Mouse (Mus musculus): ENCODE results near the gene Cybrd1. TPM values are rescaled to one million over a fixed set of nuclear protein-coding genes. Genes with fewer than 3 reads are reported as not detected.

Cybrd1 gene
- polyA plus RNA-seq, 1 experiment from 2014 or later: 3.5 TPM

GRCm38 (mm10) chr2:71140622-71141021 is 22.9 kb downstream of the Cybrd1 start:
- no peak overlapping the region for H3K27ac ChIP-seq (ENCODE audit: low read length)
- no peaks in the 10 kb centered on the region for H3K36me3 ChIP-seq (ENCODE audit: control insufficient read depth, insufficient read depth, low read length)
- H3K27me3 ChIP-seq (ENCODE audit: control insufficient read depth, insufficient read depth, low read depth, low read length): no peaks in the 10 kb centered on the region
- 71% methylated on average over 4 of the region's 4 CpGs for WGBS
- H3K4me1 ChIP-seq (ENCODE audit: control insufficient read depth, insufficient read depth, low read length): no peaks in the 10 kb centered on the region
- no peaks in the 10 kb centered on the region for H3K9me3 ChIP-seq (replicated peaks; ENCODE audit: control insufficient read depth, low read length, poor library complexity, severe bottlenecking)
- no peak overlapping the region for H3K9ac ChIP-seq (ENCODE audit: low read depth, low read length)
- no peak for ATAC-seq
- no peak overlapping the region for H3K4me3 ChIP-seq (ENCODE audit: low read depth, low read length)
- no peak overlapping the region for H3K4me2 ChIP-seq (ENCODE audit: low read length)

- H3K4me1 ChIP-seq (ENCODE audit: control insufficient read depth, insufficient read depth, low read length): 0 out of 2 replicates have a peak, but pooled peaks cover 1% of the 10 kb centered on the region
- no peak for ATAC-seq
These were observed 24.7 kb downstream of the Cybrd1 start for GRCm38 (mm10) chr2:71142410-71142809.

GRCm38 (mm10) chr2:71145853-71146252 is 28.1 kb downstream of the Cybrd1 start:
- WGBS: 85% methylated on average over 4 of the region's 4 CpGs
- no peak overlapping the region for H3K27ac ChIP-seq (ENCODE audit: low read length)
- no peaks in the 10 kb centered on the region for H3K36me3 ChIP-seq (ENCODE audit: control insufficient read depth, insufficient read depth, low read length)
- H3K4me1 ChIP-seq (ENCODE audit: control insufficient read depth, insufficient read depth, low read length): peaks cover 10% of the 10 kb centered on the region; the same call in 1 of the 2 replicates
- no peak for ATAC-seq
- no peak overlapping the region for H3K4me3 ChIP-seq (ENCODE audit: low read depth, low read length)
- no peaks in the 10 kb centered on the region for H3K9me3 ChIP-seq (replicated peaks; ENCODE audit: control insufficient read depth, low read length, poor library complexity, severe bottlenecking)
- H3K9ac ChIP-seq (ENCODE audit: low read depth, low read length): no peak overlapping the region
- H3K4me2 ChIP-seq (ENCODE audit: low read length): no peak overlapping the region
- H3K27me3 ChIP-seq (ENCODE audit: control insufficient read depth, insufficient read depth, low read depth, low read length): no peaks in the 10 kb centered on the region

More at GRCm38 (mm10) chr2:71142410-71142809, 24.7 kb downstream of the Cybrd1 start:
- Histone ChIP-seq H3K4me3 (ENCODE audit: low read depth, low read length) (no peak overlapping the region), H3K9ac (ENCODE audit: low read depth, low read length) (no peak overlapping the region), H3K4me2 (ENCODE audit: low read length) (no peak overlapping the region), H3K36me3 (ENCODE audit: control insufficient read depth, insufficient read depth, low read length) (no peaks in the 10 kb centered on the region), H3K9me3 (replicated peaks; ENCODE audit: control insufficient read depth, low read length, poor library complexity, severe bottlenecking) (no peaks in the 10 kb centered on the region), H3K27me3 (ENCODE audit: control insufficient read depth, insufficient read depth, low read depth, low read length) (no peaks in the 10 kb centered on the region), H3K27ac (ENCODE audit: low read length) (no peak overlapping the region)
- WGBS: 64% methylated on average over 7 of the region's 7 CpGs

GRCm38 (mm10) chr2:71146266-71146665 is 28.5 kb downstream of the Cybrd1 start:
- 68% methylated on average over 3 of the region's 3 CpGs for WGBS
- no peak overlapping the region for H3K4me3 ChIP-seq (ENCODE audit: low read depth, low read length)
- H3K4me2 ChIP-seq (ENCODE audit: low read length): no peak overlapping the region
- no peak for ATAC-seq
- no peak overlapping the region for H3K9ac ChIP-seq (ENCODE audit: low read depth, low read length)
- no peaks in the 10 kb centered on the region for H3K9me3 ChIP-seq (replicated peaks; ENCODE audit: control insufficient read depth, low read length, poor library complexity, severe bottlenecking)
- no peaks in the 10 kb centered on the region for H3K36me3 ChIP-seq (ENCODE audit: control insufficient read depth, insufficient read depth, low read length)
- H3K4me1 ChIP-seq (ENCODE audit: control insufficient read depth, insufficient read depth, low read length): peaks cover 10% of the 10 kb centered on the region; the same call in 1 of the 2 replicates
- no peak overlapping the region for H3K27ac ChIP-seq (ENCODE audit: low read length)
- H3K27me3 ChIP-seq (ENCODE audit: control insufficient read depth, insufficient read depth, low read depth, low read length): no peaks in the 10 kb centered on the region

GRCm38 (mm10) chr2:71147816-71148215 is 30.1 kb downstream of the Cybrd1 start:
- peaks cover 10% of the 10 kb centered on the region; the same call in 1 of the 2 replicates for H3K4me1 ChIP-seq (ENCODE audit: control insufficient read depth, insufficient read depth, low read length)
- WGBS: 27% methylated on average over 6 of the region's 6 CpGs
- H3K4me3 ChIP-seq (ENCODE audit: low read depth, low read length): no peak overlapping the region
- no peak overlapping the region for H3K27ac ChIP-seq (ENCODE audit: low read length)
- H3K36me3 ChIP-seq (ENCODE audit: control insufficient read depth, insufficient read depth, low read length): no peaks in the 10 kb centered on the region
- H3K27me3 ChIP-seq (ENCODE audit: control insufficient read depth, insufficient read depth, low read depth, low read length): no peaks in the 10 kb centered on the region
- H3K4me2 ChIP-seq (ENCODE audit: low read length): no peak overlapping the region
- 0 out of 2 replicates have a peak, but pooled peaks have one; percentile 45 for ATAC-seq
- 0 out of 2 replicates have a peak overlapping the region, but pooled peaks have one; percentile 14 for H3K9ac ChIP-seq (ENCODE audit: low read depth, low read length)
- H3K9me3 ChIP-seq (replicated peaks; ENCODE audit: control insufficient read depth, low read length, poor library complexity, severe bottlenecking): no peaks in the 10 kb centered on the region

GRCm38 (mm10) chr2:71152170-71152569 is 34.4 kb downstream of the Cybrd1 start:
- Histone ChIP-seq H3K27ac (ENCODE audit: low read length) (no peak overlapping the region), H3K9me3 (replicated peaks; ENCODE audit: control insufficient read depth, low read length, poor library complexity, severe bottlenecking) (no peaks in the 10 kb centered on the region), H3K36me3 (ENCODE audit: control insufficient read depth, insufficient read depth, low read length) (no peaks in the 10 kb centered on the region), H3K4me3 (ENCODE audit: low read depth, low read length) (no peak overlapping the region), H3K4me1 (ENCODE audit: control insufficient read depth, insufficient read depth, low read length) (peaks cover 10% of the 10 kb centered on the region; the same call in 1 of the 2 replicates), H3K27me3 (ENCODE audit: control insufficient read depth, insufficient read depth, low read depth, low read length) (no peaks in the 10 kb centered on the region), H3K4me2 (ENCODE audit: low read length) (no peak overlapping the region), H3K9ac (ENCODE audit: low read depth, low read length) (no peak overlapping the region)
- no peak for ATAC-seq
- WGBS: 94% methylated on average over 4 of the region's 4 CpGs

- peak; percentile 81 for ATAC-seq
- WGBS: 6% methylated on average over 8 of the region's 8 CpGs
- peaks cover 7% of the 10 kb centered on the region for H3K4me1 ChIP-seq (ENCODE audit: control insufficient read depth, insufficient read depth, low read length)
These were observed 37.8 kb downstream of the Cybrd1 start for GRCm38 (mm10) chr2:71155486-71155885.

GRCm38 (mm10) chr2:71156446-71156845 is 38.7 kb downstream of the Cybrd1 start:
- WGBS: 84% methylated on average over 8 of the region's 8 CpGs
- no peak for ATAC-seq

More at GRCm38 (mm10) chr2:71155486-71155885, 37.8 kb downstream of the Cybrd1 start:
- Histone ChIP-seq H3K27ac (ENCODE audit: low read length) (no peak overlapping the region), H3K27me3 (ENCODE audit: control insufficient read depth, insufficient read depth, low read depth, low read length) (no peaks in the 10 kb centered on the region), H3K9ac (ENCODE audit: low read depth, low read length) (no peak overlapping the region), H3K9me3 (replicated peaks; ENCODE audit: control insufficient read depth, low read length, poor library complexity, severe bottlenecking) (no peaks in the 10 kb centered on the region), H3K36me3 (ENCODE audit: control insufficient read depth, insufficient read depth, low read length) (no peaks in the 10 kb centered on the region), H3K4me3 (ENCODE audit: low read depth, low read length) (no peak overlapping the region), H3K4me2 (ENCODE audit: low read length) (no peak overlapping the region)

GRCm38 (mm10) chr2:71157881-71158280 is 40.2 kb downstream of the Cybrd1 start:
- Histone ChIP-seq H3K9ac (ENCODE audit: low read depth, low read length) (no peak overlapping the region), H3K4me2 (ENCODE audit: low read length) (no peak overlapping the region), H3K4me3 (ENCODE audit: low read depth, low read length) (no peak overlapping the region), H3K27me3 (ENCODE audit: control insufficient read depth, insufficient read depth, low read depth, low read length) (no peaks in the 10 kb centered on the region), H3K27ac (ENCODE audit: low read length) (no peak overlapping the region), H3K36me3 (ENCODE audit: control insufficient read depth, insufficient read depth, low read length) (no peaks in the 10 kb centered on the region), H3K4me1 (ENCODE audit: control insufficient read depth, insufficient read depth, low read length) (peaks cover 14% of the 10 kb centered on the region), H3K9me3 (replicated peaks; ENCODE audit: control insufficient read depth, low read length, poor library complexity, severe bottlenecking) (no peaks in the 10 kb centered on the region)
- 95% methylated on average over 8 of the region's 8 CpGs for WGBS
- ATAC-seq: no peak

More at GRCm38 (mm10) chr2:71156446-71156845, 38.7 kb downstream of the Cybrd1 start:
- H3K4me1 ChIP-seq (ENCODE audit: control insufficient read depth, insufficient read depth, low read length): peaks cover 13% of the 10 kb centered on the region
- H3K9me3 ChIP-seq (replicated peaks; ENCODE audit: control insufficient read depth, low read length, poor library complexity, severe bottlenecking): no peaks in the 10 kb centered on the region
- H3K4me2 ChIP-seq (ENCODE audit: low read length): no peak overlapping the region
- no peaks in the 10 kb centered on the region for H3K27me3 ChIP-seq (ENCODE audit: control insufficient read depth, insufficient read depth, low read depth, low read length)
- H3K36me3 ChIP-seq (ENCODE audit: control insufficient read depth, insufficient read depth, low read length): no peaks in the 10 kb centered on the region
- no peak overlapping the region for H3K27ac ChIP-seq (ENCODE audit: low read length)
- no peak overlapping the region for H3K9ac ChIP-seq (ENCODE audit: low read depth, low read length)
- no peak overlapping the region for H3K4me3 ChIP-seq (ENCODE audit: low read depth, low read length)

Data from midbrain, embryonic 16.5 days (tissue).